Mouse (Mus musculus) liver, embryonic 14.5 days (tissue): ENCODE results near the gene Mest.

Experiments
- CTCF ChIP-seq: IDR thresholded peaks from 2 replicates; pipeline ENCODE4 v1.5.1; 2016; ENCODE audit warnings: antibody characterized with exemption, low read depth, control low read depth
- EP300 ChIP-seq: IDR thresholded peaks from 2 replicates; pipeline ENCODE4 v1.6.1; 2016; ENCODE audit warnings: antibody characterized with exemption, low read depth

GRCm38 (mm10) chr6:30673764-30674561 is 49.4 kb upstream of the Mest start:
- no peak for TF ChIP-seq CTCF
- 0 out of 2 replicates have a peak, but pooled peaks have one; percentile 13 for TF ChIP-seq EP300
